Mouse (Mus musculus): ENCODE measurements around the gene Rasl11b. TPM values are rescaled to one million over a fixed set of nuclear protein-coding genes. Genes with fewer than 3 reads are reported as not detected.

Gene Rasl11b
- polyA plus RNA-seq, 1 experiment, result 8.0 TPM

- Histone ChIP-seq H3K4me1 (ENCODE audit: control insufficient read depth, insufficient read depth, low read length) (no peaks in the 10 kb centered on the region), H3K9ac (ENCODE audit: low read depth, poor library complexity, severe bottlenecking) (peak overlapping the region; percentile 87), H3K9me3 (replicated peaks; ENCODE audit: control insufficient read depth, insufficient read depth, low read length, poor library complexity, severe bottlenecking) (no peaks in the 10 kb centered on the region), H3K4me3 (ENCODE audit: low read depth, low read length) (peak overlapping the region; percentile 98), H3K27me3 (ENCODE audit: control insufficient read depth, insufficient read depth, low read length, poor library complexity, severe bottlenecking) (no peaks in the 10 kb centered on the region), H3K27ac (ENCODE audit: insufficient read depth, low read length) (no peak overlapping the region), H3K36me3 (ENCODE audit: control insufficient read depth, insufficient read depth, low read length, poor library complexity, severe bottlenecking) (peaks cover 16% of the 10 kb centered on the region)
- TF ChIP-seq CTCF (IDR thresholded peaks at IDR 0.05; ENCODE audit: low read depth, low read length), result no peak
- no peak for TF ChIP-seq POLR2A (IDR thresholded peaks at IDR 0.05; ENCODE audit: insufficient read depth, low read length)
- no peak for TF ChIP-seq EP300 (IDR thresholded peaks at IDR 0.05; ENCODE audit: insufficient read depth, low read depth, low read length)
Measured at GRCm38 (mm10) chr5:74195614-74196306, 674 bp downstream of the Rasl11b start.

- Histone ChIP-seq H3K4me1 (ENCODE audit: control insufficient read depth, insufficient read depth, low read length) (no peaks in the 10 kb centered on the region), H3K27ac (ENCODE audit: insufficient read depth, low read length) (no peak overlapping the region)
- TF ChIP-seq EP300 (IDR thresholded peaks at IDR 0.05; ENCODE audit: insufficient read depth, low read depth, low read length) (no peak), CTCF (IDR thresholded peaks at IDR 0.05; ENCODE audit: low read depth, low read length) (no peak), POLR2A (IDR thresholded peaks at IDR 0.05; ENCODE audit: insufficient read depth, low read length) (no peak)
Measured at GRCm38 (mm10) chr5:74196307-74196618, 1.2 kb downstream of the Rasl11b start.

GRCm38 (mm10) chr5:74197541-74198330, 2.6 kb downstream of the Rasl11b start:
- H3K9ac ChIP-seq (ENCODE audit: low read depth, poor library complexity, severe bottlenecking), result no peak overlapping the region
- peaks cover 16% of the 10 kb centered on the region for H3K36me3 ChIP-seq (ENCODE audit: control insufficient read depth, insufficient read depth, low read length, poor library complexity, severe bottlenecking)
- H3K9me3 ChIP-seq (replicated peaks; ENCODE audit: control insufficient read depth, insufficient read depth, low read length, poor library complexity, severe bottlenecking), result no peaks in the 10 kb centered on the region
- H3K27me3 ChIP-seq (ENCODE audit: control insufficient read depth, insufficient read depth, low read length, poor library complexity, severe bottlenecking), result no peaks in the 10 kb centered on the region
- no peaks in the 10 kb centered on the region for H3K4me1 ChIP-seq (ENCODE audit: control insufficient read depth, insufficient read depth, low read length)
- no peak overlapping the region for H3K27ac ChIP-seq (ENCODE audit: insufficient read depth, low read length)
- no peak overlapping the region for H3K4me3 ChIP-seq (ENCODE audit: low read depth, low read length)
- TF ChIP-seq EP300 (IDR thresholded peaks at IDR 0.05; ENCODE audit: insufficient read depth, low read depth, low read length) (no peak), POLR2A (IDR thresholded peaks at IDR 0.05; ENCODE audit: insufficient read depth, low read length) (no peak), CTCF (IDR thresholded peaks at IDR 0.05; ENCODE audit: low read depth, low read length) (no peak)

More at GRCm38 (mm10) chr5:74196307-74196618, 1.2 kb downstream of the Rasl11b start:
- no peak overlapping the region; the same call in 1 of the 2 replicates for H3K9ac ChIP-seq (ENCODE audit: low read depth, poor library complexity, severe bottlenecking)
- peaks cover 16% of the 10 kb centered on the region for H3K36me3 ChIP-seq (ENCODE audit: control insufficient read depth, insufficient read depth, low read length, poor library complexity, severe bottlenecking)
- no peaks in the 10 kb centered on the region for H3K9me3 ChIP-seq (replicated peaks; ENCODE audit: control insufficient read depth, insufficient read depth, low read length, poor library complexity, severe bottlenecking)
- H3K27me3 ChIP-seq (ENCODE audit: control insufficient read depth, insufficient read depth, low read length, poor library complexity, severe bottlenecking), result no peaks in the 10 kb centered on the region
- H3K4me3 ChIP-seq (ENCODE audit: low read depth, low read length), result no peak overlapping the region

- Histone ChIP-seq H3K4me1 (ENCODE audit: control insufficient read depth, insufficient read depth, low read length) (no peaks in the 10 kb centered on the region), H3K4me3 (ENCODE audit: low read depth, low read length) (no peak overlapping the region), H3K27ac (ENCODE audit: insufficient read depth, low read length) (no peak overlapping the region), H3K9me3 (replicated peaks; ENCODE audit: control insufficient read depth, insufficient read depth, low read length, poor library complexity, severe bottlenecking) (no peaks in the 10 kb centered on the region), H3K27me3 (ENCODE audit: control insufficient read depth, insufficient read depth, low read length, poor library complexity, severe bottlenecking) (no peaks in the 10 kb centered on the region), H3K36me3 (ENCODE audit: control insufficient read depth, insufficient read depth, low read length, poor library complexity, severe bottlenecking) (peaks cover 16% of the 10 kb centered on the region), H3K9ac (ENCODE audit: low read depth, poor library complexity, severe bottlenecking) (no peak overlapping the region)
- TF ChIP-seq POLR2A (IDR thresholded peaks at IDR 0.05; ENCODE audit: insufficient read depth, low read length), result no peak
- TF ChIP-seq EP300 (IDR thresholded peaks at IDR 0.05; ENCODE audit: insufficient read depth, low read depth, low read length), result no peak
- no peak for TF ChIP-seq CTCF (IDR thresholded peaks at IDR 0.05; ENCODE audit: low read depth, low read length)
Measured at GRCm38 (mm10) chr5:74198446-74198845, 3.4 kb downstream of the Rasl11b start.

GRCm38 (mm10) chr5:74199793-74200192, 4.7 kb downstream of the Rasl11b start:
- Histone ChIP-seq H3K9ac (ENCODE audit: low read depth, poor library complexity, severe bottlenecking) (no peak overlapping the region), H3K4me1 (ENCODE audit: control insufficient read depth, insufficient read depth, low read length) (no peaks in the 10 kb centered on the region), H3K27ac (ENCODE audit: insufficient read depth, low read length) (no peak overlapping the region), H3K4me3 (ENCODE audit: low read depth, low read length) (no peak overlapping the region), H3K27me3 (ENCODE audit: control insufficient read depth, insufficient read depth, low read length, poor library complexity, severe bottlenecking) (no peaks in the 10 kb centered on the region), H3K9me3 (replicated peaks; ENCODE audit: control insufficient read depth, insufficient read depth, low read length, poor library complexity, severe bottlenecking) (no peaks in the 10 kb centered on the region), H3K36me3 (ENCODE audit: control insufficient read depth, insufficient read depth, low read length, poor library complexity, severe bottlenecking) (peaks cover 16% of the 10 kb centered on the region)
- no peak for TF ChIP-seq EP300 (IDR thresholded peaks at IDR 0.05; ENCODE audit: insufficient read depth, low read depth, low read length)
- TF ChIP-seq POLR2A (IDR thresholded peaks at IDR 0.05; ENCODE audit: insufficient read depth, low read length), result no peak
- no peak for TF ChIP-seq CTCF (IDR thresholded peaks at IDR 0.05; ENCODE audit: low read depth, low read length)

GRCm38 (mm10) chr5:74200481-74200880, 5.4 kb downstream of the Rasl11b start:
- Histone ChIP-seq H3K4me1 (ENCODE audit: control insufficient read depth, insufficient read depth, low read length) (no peaks in the 10 kb centered on the region), H3K9me3 (replicated peaks; ENCODE audit: control insufficient read depth, insufficient read depth, low read length, poor library complexity, severe bottlenecking) (no peaks in the 10 kb centered on the region), H3K27me3 (ENCODE audit: control insufficient read depth, insufficient read depth, low read length, poor library complexity, severe bottlenecking) (no peaks in the 10 kb centered on the region), H3K36me3 (ENCODE audit: control insufficient read depth, insufficient read depth, low read length, poor library complexity, severe bottlenecking) (peaks cover 16% of the 10 kb centered on the region), H3K4me3 (ENCODE audit: low read depth, low read length) (no peak overlapping the region), H3K9ac (ENCODE audit: low read depth, poor library complexity, severe bottlenecking) (no peak overlapping the region), H3K27ac (ENCODE audit: insufficient read depth, low read length) (no peak overlapping the region)
- TF ChIP-seq CTCF (IDR thresholded peaks at IDR 0.05; ENCODE audit: low read depth, low read length) (no peak), POLR2A (IDR thresholded peaks at IDR 0.05; ENCODE audit: insufficient read depth, low read length) (no peak), EP300 (IDR thresholded peaks at IDR 0.05; ENCODE audit: insufficient read depth, low read depth, low read length) (no peak)
